Mouse (Mus musculus) adipose tissue, adult 10 weeks (tissue): ENCODE measurements around the gene Olfr74. TPM values are rescaled to one million over a fixed set of nuclear protein-coding genes. Genes with fewer than 3 reads are reported as not detected.

ENCODE experiments used
- polyA plus RNA-seq: library from polyadenylated mRNA; stranded (reverse); fragments of 350-450 nt; fragmentation: Illumina TruSeq; extraction: RNeasy Lipid Tissue Mini Kit (QIAGEN cat#74804); gene quantifications from one replicate; pipeline ENCODE4 v1.2.3, GENCODE M21; 2014; ENCODE audit warnings: low read depth, low replicate concordance

Gene Olfr74
- not detected for polyA plus RNA-seq

DNA sequence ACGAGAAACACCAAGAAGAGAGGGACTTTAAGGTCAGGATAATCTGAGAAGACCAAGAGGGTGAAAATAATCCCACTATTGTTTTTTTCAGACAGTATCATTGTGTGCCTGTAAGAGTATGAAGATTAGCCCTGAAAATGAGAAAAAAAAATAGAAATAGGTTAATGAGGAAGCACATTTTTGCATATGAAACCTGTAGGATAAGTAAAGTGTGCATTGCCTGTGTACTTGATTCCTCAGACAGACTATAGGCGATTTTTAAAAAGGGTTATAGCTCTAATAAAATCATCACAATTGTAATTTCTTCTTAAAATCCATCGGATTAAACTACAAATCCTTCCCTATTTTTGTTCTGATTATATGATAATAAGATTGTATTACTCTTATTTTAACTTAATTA is at the start of gene Olfr74:
Gene Olfr74 (minus strand): TSS at position 101 of the 400 bp plus-strand sequence.

DNA sequence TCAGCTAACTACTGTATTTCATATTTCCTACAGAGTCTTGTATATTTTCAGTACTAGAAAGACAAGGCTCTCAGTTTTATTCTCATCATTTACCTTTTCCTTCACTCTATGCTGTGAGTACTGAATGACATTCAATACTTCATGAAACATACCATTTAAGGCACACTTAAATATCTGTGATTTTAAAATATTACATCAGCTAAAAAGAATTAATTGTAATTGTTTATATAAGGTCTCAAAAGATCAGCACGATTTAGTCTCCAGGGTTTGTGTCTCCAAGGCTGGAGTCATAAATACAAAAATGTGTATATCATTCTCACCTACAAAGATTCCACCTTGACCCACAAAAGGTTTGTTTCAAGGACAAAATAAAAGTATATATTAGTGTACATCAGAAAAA is 48.0 kb upstream of the Olfr74 start, which contains the start of gene Olfr1161:
Gene Olfr1161 (plus strand): TSS at position 301 of the 400 bp plus-strand sequence.

DNA sequence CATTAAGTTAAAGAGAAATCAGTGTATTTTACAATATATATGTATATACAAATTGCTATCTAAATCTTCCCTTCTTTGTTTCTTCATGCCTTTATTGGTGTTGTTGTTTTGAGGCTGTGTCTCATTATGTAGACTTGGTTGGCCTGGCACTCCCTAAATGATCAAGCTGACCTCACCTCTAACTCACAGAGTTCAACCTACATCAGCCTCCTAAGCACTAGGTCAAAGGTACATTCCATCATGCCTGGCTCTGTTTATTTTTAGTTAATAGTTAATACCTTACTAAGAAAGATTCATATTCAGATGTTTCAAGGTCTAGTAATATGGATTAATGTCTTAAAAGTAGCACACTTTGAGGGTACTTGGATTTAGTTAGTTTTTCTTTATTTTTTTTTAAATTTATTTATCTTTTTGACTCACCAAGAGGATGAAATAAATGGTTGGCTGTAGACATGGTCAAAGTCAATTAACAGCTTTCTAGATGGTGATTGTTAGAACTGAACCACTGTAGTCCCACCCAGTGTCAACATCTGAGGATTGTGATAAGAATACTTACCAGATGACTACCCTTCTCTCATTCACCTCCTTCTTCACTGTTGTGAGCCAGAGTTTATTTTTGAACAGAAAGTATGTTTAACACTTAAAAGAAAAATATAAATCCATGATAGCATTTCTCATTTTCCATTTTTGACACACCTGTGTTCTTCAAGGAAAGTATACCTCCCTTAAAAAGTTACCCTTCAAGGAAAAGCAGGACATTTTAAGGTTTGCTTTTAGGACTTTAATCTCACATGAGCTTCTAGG is 33.3 kb upstream of the Olfr74 start, which contains the start of gene Olfr1160:
Gene Olfr1160 (minus strand): TSS at position 754 of the 804 bp plus-strand sequence.

DNA sequence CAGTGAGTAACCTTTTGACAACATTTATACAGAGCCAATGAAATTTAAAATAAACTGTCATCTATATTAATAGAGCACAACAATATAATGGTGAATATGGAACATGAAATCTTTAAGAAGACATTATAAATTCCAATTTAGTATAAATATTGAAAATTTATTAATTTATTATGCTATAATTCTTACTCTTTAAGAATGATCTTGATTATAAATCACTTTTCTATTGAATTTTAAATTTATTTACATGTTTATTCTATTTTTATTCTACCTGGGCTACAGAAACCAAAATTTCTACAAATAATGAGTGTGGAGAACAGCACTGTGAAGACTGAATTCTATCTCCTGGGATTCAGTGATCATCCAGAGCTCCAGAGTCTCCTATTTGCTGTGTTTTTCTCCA is 15.3 kb upstream of the Olfr74 start, which contains the start of gene Olfr1158:
Gene Olfr1158 (plus strand): TSS at position 301 of the 400 bp plus-strand sequence.

GRCm38 (mm10) chr2:87968199-87968598 is 6.3 kb downstream of the Olfr74 start, which contains the start of gene Olfr1157:
TSS of gene Olfr1157 (minus strand) at chr2:87968299.

GRCm38 (mm10) chr2:87953000-87953399 is 21.5 kb downstream of the Olfr74 start, which contains the start of gene Olfr1156:
TSS of gene Olfr1156 (minus strand) at chr2:87953100.

DNA sequence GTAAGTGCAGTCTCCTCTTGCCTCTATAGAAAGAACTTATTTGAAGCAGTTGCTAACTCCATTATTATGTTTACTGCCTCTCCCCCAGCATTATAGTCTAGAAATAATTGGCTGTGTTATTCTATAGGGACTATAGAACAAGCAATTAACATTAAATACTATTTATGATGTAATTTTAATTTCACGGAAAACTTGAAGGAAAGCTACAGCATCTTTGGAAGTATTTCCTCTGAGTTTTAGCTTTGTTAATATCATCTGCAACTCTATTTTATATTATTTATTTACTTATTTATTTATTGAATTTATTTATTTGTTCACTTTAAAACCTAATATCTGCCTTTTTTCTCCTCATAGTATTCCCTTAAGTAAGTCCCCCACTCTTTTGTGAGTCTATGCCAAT is 29.4 kb downstream of the Olfr74 start, which contains the start of gene Olfr1155:
Gene Olfr1155 (minus strand): TSS at position 101 of the 400 bp plus-strand sequence.

Other genes with a start within 250 kb of the Olfr74 start
- gene Olfr1138, start 234.7 kb downstream of the Olfr74 start, polyA plus RNA-seq: not detected
- not detected for gene Olfr1140, start 230.9 kb downstream of the Olfr74 start, polyA plus RNA-seq
- gene Olfr1141, start 220.7 kb downstream of the Olfr74 start, polyA plus RNA-seq: not detected
- gene Olfr152, start 195.2 kb downstream of the Olfr74 start, polyA plus RNA-seq: not detected
- not detected for gene Olfr1143, start 174.1 kb downstream of the Olfr74 start, polyA plus RNA-seq
- gene Olfr1145, start 164.8 kb downstream of the Olfr74 start, polyA plus RNA-seq: not detected
- not detected for gene Olfr1148, start 144.1 kb downstream of the Olfr74 start, polyA plus RNA-seq
- not detected for gene Olfr1150-ps1, start 130.7 kb downstream of the Olfr74 start, polyA plus RNA-seq
- gene Olfr1151, start 118.8 kb downstream of the Olfr74 start, polyA plus RNA-seq: not detected
- gene Olfr1152, start 108.2 kb downstream of the Olfr74 start, polyA plus RNA-seq: not detected
- gene Olfr1153, start 79.7 kb downstream of the Olfr74 start, polyA plus RNA-seq: not detected
- gene Olfr1154, start 69.5 kb downstream of the Olfr74 start, polyA plus RNA-seq: not detected
- gene Olfr1155, start 29.5 kb downstream of the Olfr74 start, polyA plus RNA-seq: not detected
- not detected for gene Olfr1156, start 21.6 kb downstream of the Olfr74 start, polyA plus RNA-seq
- not detected for gene Olfr1157, start 6.4 kb downstream of the Olfr74 start, polyA plus RNA-seq
- gene Olfr1158, start 15.4 kb upstream of the Olfr74 start, polyA plus RNA-seq: not detected
- gene Olfr1160, start 33.6 kb upstream of the Olfr74 start, polyA plus RNA-seq: not detected
- not detected for gene Olfr1161, start 48.1 kb upstream of the Olfr74 start, polyA plus RNA-seq
- not detected for gene Olfr73, start 63.0 kb upstream of the Olfr74 start, polyA plus RNA-seq
- not detected for gene Olfr1162, start 76.5 kb upstream of the Olfr74 start, polyA plus RNA-seq
- not detected for gene Olfr1163, start 97.2 kb upstream of the Olfr74 start, polyA plus RNA-seq
- gene Olfr1164, start 119.3 kb upstream of the Olfr74 start, polyA plus RNA-seq: not detected
- not detected for gene Olfr1166, start 153.6 kb upstream of the Olfr74 start, polyA plus RNA-seq
- not detected for gene Olfr1167, start 180.5 kb upstream of the Olfr74 start, polyA plus RNA-seq
- not detected for gene Olfr1168, start 207.2 kb upstream of the Olfr74 start, polyA plus RNA-seq